Mouse (Mus musculus): ENCODE results near the gene Lad1.

The Lad1 gene

GRCm38 (mm10) chr1:135818481-135819086, at the start of gene Lad1:
Lad1 (plus strand) TSS chr1:135818598.
- peak; percentile 39 for DNase-seq (ENCODE audit: low spot score)

GRCm38 (mm10) chr1:135770237-135770636, 48.2 kb upstream of the Lad1 start:
- DNase-seq (ENCODE audit: low spot score): no peak

GRCm38 (mm10) chr1:135770896-135771572, 47.4 kb upstream of the Lad1 start:
- no peak for DNase-seq (ENCODE audit: low spot score)

DNA sequence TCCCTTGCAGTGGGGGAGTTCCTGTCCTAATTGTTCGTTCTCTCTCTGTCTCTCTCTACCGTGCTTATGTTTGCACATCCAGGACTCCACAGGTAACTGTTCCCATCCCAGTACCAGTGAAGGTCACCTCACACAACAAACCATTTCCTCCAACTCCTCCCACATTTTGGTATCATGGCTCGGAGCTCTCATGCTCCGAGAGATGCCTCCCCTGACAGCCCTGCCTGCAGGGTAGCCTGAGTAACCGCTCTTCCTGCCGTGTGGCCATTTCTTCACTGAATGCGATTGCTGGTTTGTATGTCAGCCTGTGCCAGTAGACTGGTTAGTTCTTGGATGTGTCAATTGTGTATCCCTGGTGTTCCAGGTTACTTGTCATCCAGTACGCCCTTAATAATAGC, 46.8 kb upstream of the Lad1 start:
- DNase-seq (ENCODE audit: low spot score): no peak

DNA sequence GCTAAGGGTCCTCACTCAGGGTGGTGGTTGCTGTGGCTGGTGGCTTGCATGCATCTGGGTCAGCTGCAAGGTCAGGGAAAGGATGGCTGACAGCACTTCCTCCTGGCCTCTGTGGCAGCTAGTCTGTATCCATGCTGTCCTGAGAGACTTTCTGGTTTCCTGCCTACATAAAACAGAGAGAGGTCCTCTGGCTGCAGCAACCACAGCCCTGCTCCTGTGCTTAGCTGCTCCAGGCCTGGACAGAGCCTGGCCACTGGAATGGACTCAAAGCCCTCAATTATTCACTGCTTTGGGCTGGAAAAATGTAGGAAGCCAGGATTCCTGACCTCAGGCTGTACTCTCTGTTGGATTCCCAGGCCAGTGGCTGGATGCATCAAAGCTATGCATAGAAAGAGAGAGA, 41.8 kb upstream of the Lad1 start:
- no peak for DNase-seq (ENCODE audit: low spot score)

DNA sequence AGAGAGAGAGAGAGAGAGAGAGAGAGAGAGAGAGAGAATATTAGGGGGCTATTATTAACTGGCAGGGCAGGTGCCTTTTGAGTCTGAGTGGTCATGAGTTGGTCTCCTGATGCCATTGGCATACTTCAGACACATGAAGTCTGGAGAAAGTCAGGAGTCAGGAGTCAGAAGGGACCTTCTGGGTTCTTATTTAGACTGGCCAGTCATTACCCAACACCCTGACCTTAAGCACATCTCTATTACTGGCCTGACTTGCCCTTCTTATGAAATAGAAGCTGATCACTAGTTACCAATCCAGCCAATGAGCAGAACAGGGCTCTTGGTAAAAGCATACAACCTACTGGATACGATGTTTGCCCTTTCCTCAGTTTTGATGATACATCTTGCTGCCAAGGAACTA, 41.4 kb upstream of the Lad1 start:
- DNase-seq (ENCODE audit: low spot score): no peak

DNA sequence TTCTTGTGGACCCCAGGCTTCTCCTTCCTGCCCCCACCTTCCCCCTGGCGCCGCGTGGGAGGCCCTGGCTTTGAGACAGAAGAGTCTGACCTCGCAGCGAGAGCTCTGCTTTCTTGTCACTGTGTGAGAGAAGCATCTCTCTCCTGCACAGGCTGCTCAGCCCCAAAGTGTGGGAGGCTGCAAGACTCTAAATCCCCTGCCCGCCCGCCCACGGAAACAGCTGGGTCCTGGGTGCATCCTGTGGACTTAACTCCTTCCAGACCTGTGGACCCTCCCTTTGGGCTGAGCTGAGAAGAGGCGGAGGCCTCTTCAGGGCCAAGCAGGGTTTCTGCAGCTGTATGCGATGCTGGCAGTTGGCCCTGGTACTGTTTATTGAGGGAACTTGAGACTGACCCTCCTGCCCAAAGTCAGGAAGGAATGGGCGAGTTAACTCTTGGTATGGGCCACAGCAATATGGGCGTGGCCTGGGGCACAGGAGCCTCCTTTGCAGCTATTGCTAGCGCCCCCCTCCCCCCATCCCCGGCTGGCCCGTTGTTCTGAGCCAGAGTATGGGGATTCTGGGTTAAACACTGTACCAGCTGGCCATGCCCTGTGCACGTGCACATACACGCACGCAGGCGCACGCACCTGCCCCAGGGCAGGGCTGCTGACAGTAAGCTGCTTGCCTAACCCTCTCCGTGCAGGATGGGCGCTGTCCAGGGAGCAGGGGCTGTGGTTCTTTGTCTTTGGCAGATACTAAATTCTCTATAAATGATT, 39.4 kb upstream of the Lad1 start, which contains the start of gene Tnni1:
TSS of gene Tnni1 (plus strand) at position 655 of the 756 bp plus-strand sequence.
- peak; percentile 66 for DNase-seq (ENCODE audit: low spot score)

GRCm38 (mm10) chr1:135780649-135781048, 37.7 kb upstream of the Lad1 start:
- DNase-seq (ENCODE audit: low spot score): no peak

- DNase-seq (ENCODE audit: low spot score): peak; percentile 81
These were observed 37.2 kb upstream of the Lad1 start for GRCm38 (mm10) chr1:135781220-135781619.

DNA sequence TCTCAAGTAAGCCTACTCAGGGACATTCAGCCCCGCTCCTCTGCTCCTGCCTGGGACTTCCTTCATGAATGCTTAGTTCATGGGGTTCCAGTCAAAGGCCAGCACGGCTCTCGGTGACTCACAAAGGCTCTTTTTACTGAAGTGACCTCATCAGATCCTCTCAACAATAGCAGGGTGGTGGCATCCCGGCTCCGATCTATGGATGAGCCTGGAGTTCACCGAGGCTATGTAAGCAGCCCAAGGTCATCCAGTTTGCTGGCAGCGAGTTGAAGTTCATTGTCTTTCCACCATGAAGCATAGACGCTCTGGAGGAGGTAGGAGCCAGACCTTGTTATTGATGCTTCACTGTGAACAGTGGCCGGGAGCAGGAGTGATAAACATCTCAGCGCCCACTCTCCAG, 35.6 kb upstream of the Lad1 start:
- no peak for DNase-seq (ENCODE audit: low spot score)

- peak; percentile 86 for DNase-seq (ENCODE audit: low spot score)
These were observed 30.6 kb upstream of the Lad1 start for GRCm38 (mm10) chr1:135787799-135788198.

DNA sequence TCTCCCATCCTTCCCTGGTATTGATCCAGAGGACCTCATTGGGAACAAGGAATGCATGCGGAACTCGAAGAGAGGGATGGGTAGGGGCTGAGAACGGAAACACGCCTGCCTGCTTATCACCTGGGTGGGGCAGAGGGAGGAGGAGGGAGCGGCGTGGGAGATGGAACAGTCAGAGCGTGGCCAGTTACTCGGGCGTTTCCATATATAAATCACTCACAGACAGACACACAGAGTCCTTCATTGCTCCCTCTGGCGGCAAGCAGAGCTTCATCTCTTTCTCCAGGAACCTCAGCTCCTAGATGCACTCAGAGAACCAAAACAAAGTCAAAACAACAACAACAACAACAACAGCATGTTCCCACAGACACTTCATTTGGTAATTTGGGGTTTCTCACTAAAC, 29.7 kb upstream of the Lad1 start:
- DNase-seq (ENCODE audit: low spot score): no peak

DNA sequence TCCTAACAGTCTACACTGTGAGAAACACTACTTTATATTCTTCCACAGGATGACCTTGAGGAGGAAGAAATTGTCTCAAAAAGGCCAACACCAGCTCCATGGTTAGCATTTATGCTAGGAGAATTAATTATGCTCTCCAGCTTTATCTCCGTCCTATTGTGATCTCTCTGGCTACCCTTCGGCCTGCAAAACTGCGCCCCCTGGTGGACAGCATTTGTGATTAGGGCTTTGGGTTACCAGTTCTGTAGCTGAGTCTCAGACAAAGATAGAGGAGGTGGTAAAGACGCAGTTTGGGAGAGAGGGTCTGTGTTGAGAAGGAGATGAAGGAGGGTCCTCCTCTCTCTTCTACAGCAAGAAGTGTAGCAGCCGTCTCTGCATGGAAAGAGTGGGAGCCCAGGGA, 28.6 kb upstream of the Lad1 start:
- DNase-seq (ENCODE audit: low spot score): peak; percentile 57

- no peak for DNase-seq (ENCODE audit: low spot score)
These were observed 26.1 kb upstream of the Lad1 start for GRCm38 (mm10) chr1:135792143-135792939.

GRCm38 (mm10) chr1:135793370-135794215, 24.8 kb upstream of the Lad1 start:
- no peak for DNase-seq (ENCODE audit: low spot score)

DNA sequence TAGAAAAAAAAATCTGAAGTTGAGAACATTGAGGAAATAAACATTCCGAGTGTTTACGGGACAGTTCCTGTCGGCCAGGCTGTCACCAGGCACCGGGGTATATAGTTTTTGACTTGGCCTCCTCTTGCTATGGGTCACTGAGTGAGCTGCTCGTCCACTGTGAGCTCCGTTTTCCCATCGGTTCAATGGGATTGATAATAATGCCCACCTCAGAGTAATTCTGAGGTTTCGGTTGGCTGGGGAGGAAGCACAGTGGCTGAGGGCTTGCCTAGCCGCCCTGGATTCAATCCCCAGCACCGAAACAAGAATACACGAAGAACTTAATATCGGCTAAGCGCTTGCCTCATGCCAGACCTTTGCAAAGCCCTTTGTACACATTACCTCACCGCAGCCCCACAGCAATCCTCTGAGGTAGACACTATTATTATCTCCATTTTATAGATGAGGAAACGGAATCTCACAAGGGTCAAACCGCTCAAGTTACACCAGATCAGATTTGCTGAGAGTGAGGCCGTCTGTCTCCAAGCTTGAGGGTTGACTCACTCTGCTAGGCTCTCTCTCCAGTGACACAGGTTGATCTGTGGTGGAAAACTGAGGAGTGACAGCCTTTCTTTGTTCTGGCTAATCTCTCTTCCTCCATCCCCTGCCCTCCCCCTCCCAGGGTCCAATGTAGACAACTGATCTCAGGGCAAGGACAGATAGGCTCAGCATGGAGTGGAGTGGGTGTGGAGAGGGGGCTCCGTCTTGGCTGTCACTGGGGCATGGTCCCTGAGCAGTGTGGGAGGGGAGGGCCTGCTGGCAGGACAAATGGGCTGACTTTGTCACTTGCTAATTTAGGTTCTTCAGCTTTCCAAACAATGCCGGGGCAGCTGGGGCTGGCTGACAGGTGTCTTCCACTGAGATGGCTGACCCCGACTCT, 23.9 kb upstream of the Lad1 start:
- DNase-seq (ENCODE audit: low spot score): no peak

GRCm38 (mm10) chr1:135798492-135798891, 19.9 kb upstream of the Lad1 start:
- no peak for DNase-seq (ENCODE audit: low spot score)

DNA sequence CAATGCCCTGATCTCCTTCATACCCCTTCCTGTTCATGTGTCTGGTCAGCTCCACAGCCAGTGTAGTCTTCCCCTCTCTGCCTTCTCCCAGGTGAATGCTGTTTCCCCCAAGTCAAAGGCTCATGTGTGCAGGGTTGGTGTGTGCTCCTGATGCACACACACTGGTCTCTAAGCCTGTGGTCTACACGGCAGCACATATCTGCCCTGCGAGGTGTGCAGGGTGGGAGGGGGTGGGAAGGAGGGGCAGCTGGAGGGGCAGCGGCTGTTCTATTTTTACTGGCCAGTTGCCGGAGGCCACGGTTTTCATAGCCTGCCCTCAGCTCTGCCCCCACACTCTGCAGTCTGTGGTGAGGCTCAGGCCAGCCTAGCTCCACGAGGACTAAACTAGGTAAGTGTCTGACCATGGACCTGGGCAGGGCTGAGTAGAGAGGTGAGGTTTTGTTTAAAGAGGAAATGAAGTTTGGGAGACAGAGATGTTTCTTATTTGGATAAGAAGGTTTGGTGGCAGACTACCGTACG, 19.2 kb upstream of the Lad1 start:
- no peak for DNase-seq (ENCODE audit: low spot score)

DNA sequence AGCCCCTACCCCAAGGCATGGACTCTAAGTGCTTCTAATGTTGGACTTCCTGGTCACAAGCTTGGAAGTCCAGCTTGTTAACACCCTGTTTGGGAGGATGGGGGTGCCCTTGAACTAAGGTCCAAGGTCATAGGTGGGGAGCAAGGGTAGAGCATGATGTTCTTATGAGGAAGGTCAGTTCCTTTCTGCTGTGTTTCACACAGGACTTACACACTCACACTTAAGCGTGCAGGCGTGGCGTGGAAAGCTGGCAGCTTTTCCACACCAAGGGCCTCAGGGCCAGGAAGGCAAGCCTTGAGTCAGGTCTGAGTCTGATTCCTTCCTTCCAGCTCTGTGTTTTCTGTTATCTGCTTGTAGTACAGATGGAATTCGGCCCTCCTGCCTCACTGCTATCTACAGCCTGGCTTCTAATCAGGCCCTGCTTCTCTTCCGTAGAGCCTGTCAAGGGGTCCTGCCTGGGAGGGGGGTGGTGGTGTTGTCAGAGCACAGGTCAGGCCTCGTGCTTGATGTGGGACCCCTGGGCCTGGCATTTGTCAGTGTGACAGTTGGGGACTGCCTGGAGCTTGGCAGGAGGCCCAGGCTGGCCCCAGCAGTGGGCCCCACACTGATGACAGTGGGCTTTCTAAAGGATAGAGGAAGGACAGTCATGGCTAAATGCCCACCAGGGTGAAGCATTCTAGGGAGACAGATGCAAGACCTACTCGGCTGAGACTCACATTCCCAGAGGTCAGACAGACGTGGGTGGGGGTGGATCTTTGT, 18.0 kb upstream of the Lad1 start:
- no peak for DNase-seq (ENCODE audit: low spot score)

Data from ovary, postnatal 14 days (tissue).